Mouse (Mus musculus): Measurements from ENCODE around the gene Ankra2. TPM values are rescaled to one million over a fixed set of nuclear protein-coding genes. Genes with fewer than 3 reads are reported as not detected.

Gene Ankra2
- total RNA-seq, 2 experiments from 2014 or later, result 35.3 to 36.2 TPM

Other genes starting within 250 kb of the Ankra2 start
- gene Arhgef28, start 56.6 kb upstream of the Ankra2 start, total RNA-seq (2021), result 10 to 100 TPM; 31.2 to 47.6 TPM
- gene Utp15, start within 50 bp of the Ankra2 start, total RNA-seq (2021), result 10 to 100 TPM; 26.0 to 29.6 TPM
- gene Gm21976, start 16.8 kb downstream of the Ankra2 start, total RNA-seq (2021), result not detected
- gene Btf3, start 53.9 kb downstream of the Ankra2 start, total RNA-seq (2021), result 100 to 1,000 TPM; 464 TPM
- gene Foxd1, start 91.2 kb downstream of the Ankra2 start, total RNA-seq (2021), result 1 to 10 TPM; 2.3 to 3.7 TPM
- gene Gm10320, start 228.9 kb downstream of the Ankra2 start, total RNA-seq (2021), result under 1 TPM in 1 of 2 experiments, not detected in 1; 0.68 TPM